Mouse (Mus musculus): Measurements from ENCODE around the gene Il23a. TPM values are rescaled to one million over a fixed set of nuclear protein-coding genes. Genes with fewer than 3 reads are reported as not detected.

Il23a gene
- polyA plus RNA-seq, 1 experiment from 2014 or later = 0.04 TPM

GRCm38 (mm10) chr10:128255925-128256324 lies 42.6 kb downstream of the Il23a start:
- TF ChIP-seq CTCF (IDR thresholded peaks at IDR 0.05) = no peak
- CTCF ChIA-PET = interaction anchor here (1.5 to 2.1 kb wide), 3 partner anchors 14 to 23 kb away, joined by 3 to 8 read pairs (median 8); partner anchors contain the start of genes Stat2 and Timeless
- no peaks in the 10 kb centered on the region for H3K27me3 ChIP-seq
- peak; percentile 52 for ATAC-seq
- in situ Hi-C loops (cut with MboI; ENCODE audit: low pct_unique_long_range_greater_than_20kb) = no loop called here
- peak; percentile 42 for DNase-seq (ENCODE audit: low read depth, low spot score)
- POLR2A ChIA-PET = interaction anchor here (2.1 to 2.2 kb wide), 2 partner anchors 14 to 23 kb away, joined by 6 to 8 read pairs; partner anchors contain the start of gene Stat2

GRCm38 (mm10) chr10:128253677-128254255 lies 44.8 kb downstream of the Il23a start, which contains the start of gene Apon:
Apon (plus strand) TSS chr10:128254096.
- no peak for ATAC-seq
- in situ Hi-C loops (cut with MboI; ENCODE audit: low pct_unique_long_range_greater_than_20kb) = no loop called here
- ChIA-PET POLR2A (no interaction called here), CTCF (interaction anchor here (1.5 to 1.6 kb wide), 2 partner anchors 11 to 16 kb away, joined by 4 to 7 read pairs; partner anchors contain the start of gene Stat2)
- peak; percentile 69 for DNase-seq (ENCODE audit: low read depth, low spot score)
- no peaks in the 10 kb centered on the region for H3K27me3 ChIP-seq
- TF ChIP-seq CTCF (IDR thresholded peaks at IDR 0.05) = no peak

- DNase-seq (ENCODE audit: low read depth, low spot score) (no peak), ATAC-seq (no peak)
- TF ChIP-seq CTCF (IDR thresholded peaks at IDR 0.05) = no peak
- ChIA-PET POLR2A (no interaction called here), CTCF (no interaction called here)
- in situ Hi-C loops (cut with MboI; ENCODE audit: low pct_unique_long_range_greater_than_20kb) = no loop called here
- no peaks in the 10 kb centered on the region for H3K27me3 ChIP-seq
Observed at GRCm38 (mm10) chr10:128250565-128250964, 48.0 kb downstream of the Il23a start.

GRCm38 (mm10) chr10:128247020-128247732 lies 51.4 kb downstream of the Il23a start:
- ChIA-PET CTCF (interaction anchor here (1.0 to 1.7 kb wide), 2 partner anchors 12 to 13 kb away, joined by 3 read pairs; no protein-coding TSS in a partner anchor), POLR2A (no interaction called here)
- TF ChIP-seq CTCF (IDR thresholded peaks at IDR 0.05) = no peak
- ATAC-seq (no peak), DNase-seq (ENCODE audit: low read depth, low spot score) (no peak)
- in situ Hi-C loops (cut with MboI; ENCODE audit: low pct_unique_long_range_greater_than_20kb) = no loop called here
- H3K27me3 ChIP-seq = no peaks in the 10 kb centered on the region

Other genes with a start within 250 kb of the Il23a start
- gene Ptges3, start 239.8 kb downstream of the Il23a start, polyA plus RNA-seq (2021) = 141 TPM
- gene Atp5b, start 215.5 kb downstream of the Il23a start, polyA plus RNA-seq (2021) = 2,546 TPM
- gene Baz2a, start 207.2 kb downstream of the Il23a start, polyA plus RNA-seq (2021) = 45.8 TPM
- gene Rbms2, start 118.5 kb downstream of the Il23a start, polyA plus RNA-seq (2021) = 74.2 TPM
- 1.6 TPM for gene Gls2, start 104.3 kb downstream of the Il23a start, polyA plus RNA-seq (2021)
- 13.8 TPM for gene Spryd4, start 86.9 kb downstream of the Il23a start, polyA plus RNA-seq (2021)
- gene Mip, start 72.9 kb downstream of the Il23a start, polyA plus RNA-seq (2021) = 0.04 TPM
- gene Timeless, start 66.7 kb downstream of the Il23a start, polyA plus RNA-seq (2021) = 17.5 TPM
- 1.4 TPM for gene Apon, start 44.7 kb downstream of the Il23a start, polyA plus RNA-seq (2021)
- 0.10 TPM for gene Apof, start 30.1 kb downstream of the Il23a start, polyA plus RNA-seq (2021)
- gene Stat2, start 28.2 kb downstream of the Il23a start, polyA plus RNA-seq (2021) = 29.5 TPM
- gene Pan2, start 4.6 kb upstream of the Il23a start, polyA plus RNA-seq (2021) = 20.3 TPM
- gene Cnpy2, start 23.7 kb upstream of the Il23a start, polyA plus RNA-seq (2021) = 200 TPM
- 279 TPM for gene Cs, start 39.0 kb upstream of the Il23a start, polyA plus RNA-seq (2021)
- gene Coq10a, start 70.2 kb upstream of the Il23a start, polyA plus RNA-seq (2021) = 34.5 TPM
- 55.9 TPM for gene Ankrd52, start 78.4 kb upstream of the Il23a start, polyA plus RNA-seq (2021)
- 0.12 TPM for gene Slc39a5, start 102.5 kb upstream of the Il23a start, polyA plus RNA-seq (2021)
- 85.0 TPM for gene Nabp2, start 112.7 kb upstream of the Il23a start, polyA plus RNA-seq (2021)
- gene Rnf41, start 112.9 kb upstream of the Il23a start, polyA plus RNA-seq (2021) = 43.3 TPM
- gene Smarcc2, start 160.5 kb upstream of the Il23a start, polyA plus RNA-seq (2021) = 102 TPM
- 1,994 TPM for gene Myl6, start 195.4 kb upstream of the Il23a start, polyA plus RNA-seq (2021)
- 54.1 TPM for gene Myl6b, start 199.9 kb upstream of the Il23a start, polyA plus RNA-seq (2021)
- 75.8 TPM for gene Esyt1, start 227.1 kb upstream of the Il23a start, polyA plus RNA-seq (2021)
- gene Zc3h10, start 249.0 kb upstream of the Il23a start, polyA plus RNA-seq (2021) = 16.8 TPM